14 mouse cellular contexts compared by ENCODE assay signal in genomic region chr8:10901014-10901413, GRCm38 (mm10).
DNase-seq lines count a peak whose midpoint lies in the region; ATAC-seq and TF ChIP-seq lines count a peak whose summit lies in the region.
"Had no signal": no experiment of that assay in that cellular context is flagged by ENCODE, and none has a peak within 500 bp of the region (broad histone marks: within the 10 kb centered on the region; RNA-seq: fewer than 3 reads in every experiment).

No protein-coding gene starts in this region.

- H3K4me3 ChIP-seq in MEL (ENCODE audit: control insufficient read depth in 1 of 2, insufficient read depth in 1 of 2, low read depth in 2 of 2, low read length in 2 of 2) = no peak overlapping the region
- no peak overlapping the region for H3K4me3 ChIP-seq in liver, embryonic 11.5 days (ENCODE audit: low read depth, low read length)
- H3K4me3 ChIP-seq in midbrain, embryonic 14.5 days (replicated peaks; ENCODE audit: low read depth, low read length) = no peak overlapping the region
- no peak overlapping the region for H3K4me3 ChIP-seq in intestine, postnatal 0 days (ENCODE audit: low read depth, low read length)
- no peak overlapping the region for H3K4me3 ChIP-seq in midbrain, embryonic 15.5 days
- H3K4me3 ChIP-seq: hindbrain, embryonic 13.5 days had no signal

- no peak for TF ChIP-seq CTCF in MEL (IDR thresholded peaks at IDR 0.05 in 2 of 3, conservative IDR thresholded peaks at IDR 0.05 in 1 of 3; ENCODE audit: control insufficient read depth in 1 of 3, insufficient read depth in 1 of 3, low read depth in 2 of 3, low read length in 3 of 3, poor library complexity in 1 of 3, severe bottlenecking in 1 of 3)
- TF ChIP-seq CTCF in intestine, postnatal 0 days (IDR thresholded peaks at IDR 0.05; ENCODE audit: low read depth) = no peak

- peak; percentile 79 for ATAC-seq in liver, embryonic 11.5 days (replicated peaks; ENCODE audit: low FRiP score)
- peak; percentile 70 for ATAC-seq in neutrophil, adult 5-6 weeks (ENCODE audit: extremely low read depth, insufficient number of reproducible peaks, low FRiP score, poor library complexity, severe bottlenecking)
- no peak for ATAC-seq in midbrain, embryonic 14.5 days (ENCODE audit: low FRiP score, low TSS enrichment)
- ATAC-seq in intestine, postnatal 0 days = no peak
- no peak for ATAC-seq in midbrain, embryonic 15.5 days (replicated peaks)
- ATAC-seq: forebrain, postnatal 0 days; Patski had no signal

- H3K36me3 ChIP-seq in MEL (ENCODE audit: control insufficient read depth in 1 of 2, insufficient read depth in 2 of 2, low read length in 2 of 2) = no peaks in the 10 kb centered on the region
- no peaks in the 10 kb centered on the region for H3K36me3 ChIP-seq in liver, embryonic 11.5 days (ENCODE audit: control insufficient read depth, insufficient read depth, low read length)
- H3K36me3 ChIP-seq in midbrain, embryonic 14.5 days (ENCODE audit: control insufficient read depth, insufficient read depth, low read length) = no peaks in the 10 kb centered on the region
- H3K36me3 ChIP-seq in intestine, postnatal 0 days (ENCODE audit: control insufficient read depth, insufficient read depth) = no peaks in the 10 kb centered on the region
- H3K36me3 ChIP-seq in midbrain, embryonic 15.5 days (replicated peaks) = no peaks in the 10 kb centered on the region
- H3K36me3 ChIP-seq: hindbrain, embryonic 13.5 days had no signal

- TF ChIP-seq EP300 in MEL (IDR thresholded peaks at IDR 0.05; ENCODE audit: low read depth in 1 of 2, low read length in 2 of 2) = no peak

- 29% methylated on average over 3 of the region's 3 CpGs for WGBS in liver, embryonic 11.5 days
- 84% methylated on average over 3 of the region's 3 CpGs for WGBS in midbrain, embryonic 14.5 days
- WGBS in intestine, postnatal 0 days = 74% methylated on average over 3 of the region's 3 CpGs
- WGBS in midbrain, embryonic 15.5 days = 80% methylated on average over 3 of the region's 3 CpGs

- peak; percentile 95 for DNase-seq in heart, adult 11 months
- DNase-seq in heart, postnatal 25 days (ENCODE audit: low spot score) = no peak
- peak; percentile 61 for DNase-seq in MEL (ENCODE audit: low read depth, low spot score)
- DNase-seq in liver, embryonic 11.5 days (ENCODE audit: low spot score) = no peak
- DNase-seq in midbrain, embryonic 14.5 days = no peak
- DNase-seq: adrenal gland, postnatal 25 days; cerebellum, adult 2 months; forebrain, postnatal 0 days; kidney, postnatal 10 days had no signal

- peaks cover 0 to 2% of the 10 kb centered on the region in 2 experiments; a peak in 3 of 4 replicates for H3K27me3 ChIP-seq in MEL (ENCODE audit: control insufficient read depth in 1 of 2, insufficient read depth in 2 of 2, low read length in 2 of 2)
- peaks cover 2% of the 10 kb centered on the region; the same call in 1 of the 2 replicates for H3K27me3 ChIP-seq in liver, embryonic 11.5 days (replicated peaks; ENCODE audit: control insufficient read depth, insufficient read depth, low read length)
- no peaks in the 10 kb centered on the region for H3K27me3 ChIP-seq in midbrain, embryonic 14.5 days (ENCODE audit: control insufficient read depth, insufficient read depth, low read length)
- H3K27me3 ChIP-seq in intestine, postnatal 0 days (replicated peaks; ENCODE audit: control insufficient read depth, insufficient read depth, low read length) = no peaks in the 10 kb centered on the region
- no peaks in the 10 kb centered on the region for H3K27me3 ChIP-seq in midbrain, embryonic 15.5 days (replicated peaks)
- H3K27me3 ChIP-seq: Patski had no signal

- H3K9ac ChIP-seq in MEL (ENCODE audit: control insufficient read depth, low read depth, low read length, poor library complexity, severe bottlenecking) = no peak overlapping the region
- no peak overlapping the region for H3K9ac ChIP-seq in liver, embryonic 11.5 days (ENCODE audit: low read depth, low read length)
- no peak overlapping the region for H3K9ac ChIP-seq in midbrain, embryonic 14.5 days (replicated peaks; ENCODE audit: low read length)
- no peak overlapping the region for H3K9ac ChIP-seq in intestine, postnatal 0 days (ENCODE audit: low read depth, low read length)
- no peak overlapping the region for H3K9ac ChIP-seq in midbrain, embryonic 15.5 days
- H3K9ac ChIP-seq: forebrain, postnatal 0 days; hindbrain, embryonic 13.5 days had no signal

- no peaks in the 10 kb centered on the region for H3K79me2 ChIP-seq in MEL (ENCODE audit: control insufficient read depth, insufficient read depth, low read length, poor library complexity)

- H3K27ac ChIP-seq in MEL (ENCODE audit: control insufficient read depth, low read depth, low read length) = no peak overlapping the region
- H3K27ac ChIP-seq in liver, embryonic 11.5 days (ENCODE audit: low read depth, low read length) = no peak overlapping the region
- H3K27ac ChIP-seq in midbrain, embryonic 14.5 days (replicated peaks; ENCODE audit: low read depth, low read length) = no peak overlapping the region
- no peak overlapping the region for H3K27ac ChIP-seq in intestine, postnatal 0 days (ENCODE audit: low read depth, low read length)
- H3K27ac ChIP-seq in midbrain, embryonic 15.5 days = no peak overlapping the region
- H3K27ac ChIP-seq: hindbrain, embryonic 13.5 days had no signal

- intact Hi-C loops in heart, postnatal 25 days (cut with DNase I) = no loop called here

- no peaks in the 10 kb centered on the region for H3K4me1 ChIP-seq in MEL (ENCODE audit: control insufficient read depth in 1 of 2, insufficient read depth in 2 of 2, low read length in 2 of 2)
- H3K4me1 ChIP-seq in liver, embryonic 11.5 days (replicated peaks; ENCODE audit: control insufficient read depth, insufficient read depth, low read length) = peaks cover 11% of the 10 kb centered on the region
- peaks cover 24% of the 10 kb centered on the region for H3K4me1 ChIP-seq in midbrain, embryonic 14.5 days (ENCODE audit: control insufficient read depth, insufficient read depth, low read length)
- no peaks in the 10 kb centered on the region for H3K4me1 ChIP-seq in intestine, postnatal 0 days (replicated peaks; ENCODE audit: control insufficient read depth, insufficient read depth, low read length)
- peaks cover 35% of the 10 kb centered on the region for H3K4me1 ChIP-seq in midbrain, embryonic 15.5 days

- TF ChIP-seq POLR2A in MEL (IDR thresholded peaks at IDR 0.05; ENCODE audit: control insufficient read depth in 1 of 2, insufficient read depth in 1 of 2, low read depth in 1 of 2, low read length in 2 of 2, poor library complexity in 1 of 2) = no peak

- H3K4me2 ChIP-seq in liver, embryonic 11.5 days = peak overlapping the region; percentile 27; the same call in 1 of the 2 replicates
- no peak overlapping the region for H3K4me2 ChIP-seq in midbrain, embryonic 14.5 days (ENCODE audit: low read length)
- no peak overlapping the region for H3K4me2 ChIP-seq in intestine, postnatal 0 days (replicated peaks; ENCODE audit: low read depth)
- no peak overlapping the region for H3K4me2 ChIP-seq in midbrain, embryonic 15.5 days
- H3K4me2 ChIP-seq: hindbrain, embryonic 13.5 days had no signal

- no peaks in the 10 kb centered on the region for H3K9me3 ChIP-seq in MEL (replicated peaks; ENCODE audit: insufficient read depth, low read length)
- no peaks in the 10 kb centered on the region for H3K9me3 ChIP-seq in liver, embryonic 11.5 days (ENCODE audit: control insufficient read depth, low read length)
- H3K9me3 ChIP-seq in midbrain, embryonic 14.5 days (ENCODE audit: control insufficient read depth, low read length) = no peaks in the 10 kb centered on the region
- no peaks in the 10 kb centered on the region for H3K9me3 ChIP-seq in intestine, postnatal 0 days (ENCODE audit: control insufficient read depth)
- H3K9me3 ChIP-seq in midbrain, embryonic 15.5 days = no peaks in the 10 kb centered on the region
- H3K9me3 ChIP-seq: hindbrain, embryonic 13.5 days had no signal

- no peak for TF ChIP-seq RAD21 in MEL (IDR thresholded peaks at IDR 0.05; ENCODE audit: low read depth, low read length)

TF ChIP-seq in MEL, 35 proteins besides CTCF, POLR2A, EP300 and RAD21:
- TF ChIP-seq SIN3A (IDR thresholded peaks at IDR 0.05; ENCODE audit: low read length) = 0 out of 2 replicates have a peak, but pooled peaks have one; percentile 20
- TF ChIP-seq JUND (IDR thresholded peaks at IDR 0.05; ENCODE audit: low read depth, low read length) = no peak
- no peak for TF ChIP-seq MYB (IDR thresholded peaks at IDR 0.05; ENCODE audit: low read depth, low read length)

Comparison
In these comparisons a context has a peak if more than half of its experiments do, and no peak if none do; other contexts are left out.
1. DNase-seq: peak in heart, adult 11 months (single experiment) and MEL (single experiment); none in heart, postnatal 25 days (single experiment), liver, embryonic 11.5 days (single experiment) and midbrain, embryonic 14.5 days (single experiment).
2. ATAC-seq: peak in liver, embryonic 11.5 days (single experiment) and neutrophil, adult 5-6 weeks (single experiment); none in midbrain, embryonic 14.5 days (single experiment), intestine, postnatal 0 days (single experiment) and midbrain, embryonic 15.5 days (single experiment).